In genomic region chr9:79720143-79720542, GRCm38 (mm10) we compare ENCODE assay signal across 7 mouse cellular contexts. TPM values are rescaled to one million over a fixed set of nuclear protein-coding genes. Genes with fewer than 3 reads are reported as not detected.
DNase-seq lines count a peak whose midpoint lies in the region; ATAC-seq and TF ChIP-seq lines count a peak whose summit lies in the region.

No protein-coding gene starts in this region.

- H3K4me3 ChIP-seq in hindbrain, embryonic 11.5 days (ENCODE audit: low read depth, low read length), result peak overlapping the region; percentile 55; the same call in 1 of the 2 replicates
- no peak overlapping the region for H3K4me3 ChIP-seq in hindbrain, postnatal 0 days (ENCODE audit: low read length)
- H3K4me3 ChIP-seq in forebrain, embryonic 15.5 days, result no peak overlapping the region
- 0 out of 2 replicates have a peak overlapping the region, but pooled peaks have one; percentile 52 for H3K4me3 ChIP-seq in midbrain, embryonic 14.5 days (replicated peaks; ENCODE audit: low read depth, low read length)

- no peak for ATAC-seq in hindbrain, embryonic 11.5 days (ENCODE audit: low FRiP score)
- ATAC-seq in hindbrain, postnatal 0 days, result no peak
- no peak for ATAC-seq in forebrain, embryonic 15.5 days (replicated peaks)
- ATAC-seq in midbrain, embryonic 14.5 days (ENCODE audit: low FRiP score, low TSS enrichment), result no peak

- no peak overlapping the region; the same call in 1 of the 2 replicates for H3K4me2 ChIP-seq in hindbrain, embryonic 11.5 days (replicated peaks; ENCODE audit: low read depth, low read length)
- H3K4me2 ChIP-seq in hindbrain, postnatal 0 days (ENCODE audit: low read depth, low read length), result no peak overlapping the region
- peak overlapping the region; percentile 95; the same call in 1 of the 2 replicates for H3K4me2 ChIP-seq in forebrain, embryonic 15.5 days (replicated peaks)
- H3K4me2 ChIP-seq in midbrain, embryonic 14.5 days (ENCODE audit: low read length), result peak overlapping the region; percentile 96; the same call in 1 of the 2 replicates

- no peak overlapping the region for H3K9ac ChIP-seq in hindbrain, embryonic 11.5 days (ENCODE audit: low read depth, low read length)
- H3K9ac ChIP-seq in hindbrain, postnatal 0 days (replicated peaks; ENCODE audit: low read length), result no peak overlapping the region
- H3K9ac ChIP-seq in forebrain, embryonic 15.5 days (replicated peaks), result no peak overlapping the region
- H3K9ac ChIP-seq in midbrain, embryonic 14.5 days (replicated peaks; ENCODE audit: low read length), result no peak overlapping the region

- H3K27ac ChIP-seq in hindbrain, embryonic 11.5 days (ENCODE audit: low read depth, low read length), result no peak overlapping the region
- H3K27ac ChIP-seq in hindbrain, postnatal 0 days, result no peak overlapping the region
- no peak overlapping the region for H3K27ac ChIP-seq in forebrain, embryonic 15.5 days (replicated peaks)
- H3K27ac ChIP-seq in midbrain, embryonic 14.5 days (replicated peaks; ENCODE audit: low read depth, low read length), result no peak overlapping the region

- WGBS in hindbrain, embryonic 11.5 days, result 31% methylated on average over 9 of the region's 9 CpGs
- WGBS in hindbrain, postnatal 0 days, result 34% methylated on average over 9 of the region's 9 CpGs
- WGBS in forebrain, embryonic 15.5 days, result 37% methylated on average over 9 of the region's 9 CpGs
- WGBS in midbrain, embryonic 14.5 days, result 25% methylated on average over 9 of the region's 9 CpGs

- no peak for TF ChIP-seq CTCF in hindbrain, postnatal 0 days (IDR thresholded peaks at IDR 0.05; ENCODE audit: low read depth)

- no peaks in the 10 kb centered on the region for H3K36me3 ChIP-seq in hindbrain, embryonic 11.5 days (ENCODE audit: control insufficient read depth, insufficient read depth, low read length)
- no peaks in the 10 kb centered on the region for H3K36me3 ChIP-seq in hindbrain, postnatal 0 days (ENCODE audit: insufficient read depth, low read length)
- H3K36me3 ChIP-seq in forebrain, embryonic 15.5 days, result no peaks in the 10 kb centered on the region
- no peaks in the 10 kb centered on the region for H3K36me3 ChIP-seq in midbrain, embryonic 14.5 days (ENCODE audit: control insufficient read depth, insufficient read depth, low read length)

- no peaks in the 10 kb centered on the region for H3K9me3 ChIP-seq in hindbrain, embryonic 11.5 days (ENCODE audit: control insufficient read depth, low read length)
- no peaks in the 10 kb centered on the region for H3K9me3 ChIP-seq in hindbrain, postnatal 0 days (ENCODE audit: low read length)
- H3K9me3 ChIP-seq in forebrain, embryonic 15.5 days, result no peaks in the 10 kb centered on the region
- no peaks in the 10 kb centered on the region for H3K9me3 ChIP-seq in midbrain, embryonic 14.5 days (ENCODE audit: control insufficient read depth, low read length)

- no peak for DNase-seq in hindbrain, embryonic 11.5 days (ENCODE audit: low spot score)
- DNase-seq in hindbrain, postnatal 0 days (ENCODE audit: low spot score), result no peak
- DNase-seq in embryo, embryonic 9.5 days (ENCODE audit: extremely low spot score), result peak; percentile 23
- DNase-seq in midbrain, embryonic 14.5 days, result peak; percentile 4
- DNase-seq in spleen, adult 12 weeks (ENCODE audit: low spot score), result no peak
- no peak for DNase-seq in cerebellum, postnatal 14 days

- H3K4me1 ChIP-seq in hindbrain, embryonic 11.5 days (replicated peaks; ENCODE audit: control insufficient read depth, insufficient read depth, low read length), result peaks cover 2% of the 10 kb centered on the region; the same call in 1 of the 2 replicates
- H3K4me1 ChIP-seq in hindbrain, postnatal 0 days (ENCODE audit: insufficient read depth, low read length), result peaks cover 8% of the 10 kb centered on the region; the same call in 1 of the 2 replicates
- H3K4me1 ChIP-seq in forebrain, embryonic 15.5 days, result peaks cover 37% of the 10 kb centered on the region
- peaks cover 19% of the 10 kb centered on the region for H3K4me1 ChIP-seq in midbrain, embryonic 14.5 days (ENCODE audit: control insufficient read depth, insufficient read depth, low read length)

- H3K27me3 ChIP-seq in hindbrain, embryonic 11.5 days (ENCODE audit: control insufficient read depth, insufficient read depth, low read length), result peaks cover 36% of the 10 kb centered on the region
- H3K27me3 ChIP-seq in hindbrain, postnatal 0 days (ENCODE audit: insufficient read depth, low read length), result peaks cover 8% of the 10 kb centered on the region; the same call in 1 of the 2 replicates
- H3K27me3 ChIP-seq in forebrain, embryonic 15.5 days, result peaks cover 31% of the 10 kb centered on the region
- peaks cover 34% of the 10 kb centered on the region for H3K27me3 ChIP-seq in midbrain, embryonic 14.5 days (ENCODE audit: control insufficient read depth, insufficient read depth, low read length)

RNA-seq across cellular contexts. Expression of gene Col12a1, which starts 1.5 kb away (rescaled TPM):
- 18.9 and 32.2 TPM in 2 replicates for polyA plus RNA-seq in hindbrain, embryonic 11.5 days (2014; fragmentation: Nextera tagmentation; extraction: Ambion mirVana)
- 17.0 and 18.2 TPM in 2 replicates for total RNA-seq in hindbrain, postnatal 0 days (2014; rRNA removed)
- polyA plus RNA-seq in hindbrain, postnatal 0 days (2015; fragmentation: Nextera tagmentation; extraction: Ambion mirVana), result 5.9 and 6.9 TPM in 2 replicates
- polyA plus RNA-seq in forebrain, embryonic 15.5 days (2015; fragmentation: Nextera tagmentation; extraction: Ambion mirVana), result 6.1 and 6.4 TPM in 2 replicates
- 3.5 and 6.2 TPM in 2 replicates for polyA plus RNA-seq in midbrain, embryonic 14.5 days (2014; fragmentation: Nextera tagmentation; extraction: Ambion mirVana)

RNA-seq across cellular contexts. Expression of gene Cox7a2, which starts 39.5 kb away (rescaled TPM):
- polyA plus RNA-seq in hindbrain, embryonic 11.5 days (2014; fragmentation: Nextera tagmentation; extraction: Ambion mirVana), result 633 and 662 TPM in 2 replicates
- total RNA-seq in hindbrain, postnatal 0 days (2014; rRNA removed), result 376 and 422 TPM in 2 replicates
- 1,132 and 1,136 TPM in 2 replicates for polyA plus RNA-seq in hindbrain, postnatal 0 days (2015; fragmentation: Nextera tagmentation; extraction: Ambion mirVana)
- 735 and 754 TPM in 2 replicates for polyA plus RNA-seq in forebrain, embryonic 15.5 days (2015; fragmentation: Nextera tagmentation; extraction: Ambion mirVana)
- 778 and 998 TPM in 2 replicates for polyA plus RNA-seq in midbrain, embryonic 14.5 days (2014; fragmentation: Nextera tagmentation; extraction: Ambion mirVana)

Comparison
In these comparisons a context has a peak if more than half of its experiments do, and no peak if none do; other contexts are left out.
1. H3K4me3 ChIP-seq: peak in hindbrain, embryonic 11.5 days (single experiment) and midbrain, embryonic 14.5 days (single experiment); none in hindbrain, postnatal 0 days (single experiment) and forebrain, embryonic 15.5 days (single experiment).
2. DNase-seq: peak in embryo, embryonic 9.5 days (single experiment) and midbrain, embryonic 14.5 days (single experiment); none in hindbrain, embryonic 11.5 days (single experiment), hindbrain, postnatal 0 days (single experiment), spleen, adult 12 weeks (single experiment) and cerebellum, postnatal 14 days (0 of 2).
3. H3K4me2 ChIP-seq: peak in forebrain, embryonic 15.5 days (single experiment) and midbrain, embryonic 14.5 days (single experiment); none in hindbrain, embryonic 11.5 days (single experiment) and hindbrain, postnatal 0 days (single experiment).